Mouse (Mus musculus): ENCODE measurements around the gene Trp53i11.

- TF ChIP-seq CTCF (conservative IDR thresholded peaks at IDR 0.05 in 1 of 2, IDR thresholded peaks at IDR 0.05 in 1 of 2; ENCODE audit: low read depth in 2 of 2, low read length in 2 of 2) (no peak), HCFC1 (IDR thresholded peaks at IDR 0.05; ENCODE audit: low read depth, low read length) (no peak), MAFK (IDR thresholded peaks at IDR 0.05; ENCODE audit: insufficient replicate concordance, low read length) (no peak), USF1 (IDR thresholded peaks at IDR 0.05; ENCODE audit: low read depth, low read length) (no peak)
These were observed 25.3 kb upstream of the Trp53i11 start for GRCm38 (mm10) chr2:93161914-93162664.

All from CH12.LX (cell line).